Mouse (Mus musculus) spleen, adult 12 weeks (tissue): ENCODE data around the gene Trim59.

ENCODE experiments used
- DNase-seq: peaks from one replicate; pipeline ENCODE4 v3.0.0; 2022; ENCODE audit warnings: low spot score

Trim59 gene

DNA sequence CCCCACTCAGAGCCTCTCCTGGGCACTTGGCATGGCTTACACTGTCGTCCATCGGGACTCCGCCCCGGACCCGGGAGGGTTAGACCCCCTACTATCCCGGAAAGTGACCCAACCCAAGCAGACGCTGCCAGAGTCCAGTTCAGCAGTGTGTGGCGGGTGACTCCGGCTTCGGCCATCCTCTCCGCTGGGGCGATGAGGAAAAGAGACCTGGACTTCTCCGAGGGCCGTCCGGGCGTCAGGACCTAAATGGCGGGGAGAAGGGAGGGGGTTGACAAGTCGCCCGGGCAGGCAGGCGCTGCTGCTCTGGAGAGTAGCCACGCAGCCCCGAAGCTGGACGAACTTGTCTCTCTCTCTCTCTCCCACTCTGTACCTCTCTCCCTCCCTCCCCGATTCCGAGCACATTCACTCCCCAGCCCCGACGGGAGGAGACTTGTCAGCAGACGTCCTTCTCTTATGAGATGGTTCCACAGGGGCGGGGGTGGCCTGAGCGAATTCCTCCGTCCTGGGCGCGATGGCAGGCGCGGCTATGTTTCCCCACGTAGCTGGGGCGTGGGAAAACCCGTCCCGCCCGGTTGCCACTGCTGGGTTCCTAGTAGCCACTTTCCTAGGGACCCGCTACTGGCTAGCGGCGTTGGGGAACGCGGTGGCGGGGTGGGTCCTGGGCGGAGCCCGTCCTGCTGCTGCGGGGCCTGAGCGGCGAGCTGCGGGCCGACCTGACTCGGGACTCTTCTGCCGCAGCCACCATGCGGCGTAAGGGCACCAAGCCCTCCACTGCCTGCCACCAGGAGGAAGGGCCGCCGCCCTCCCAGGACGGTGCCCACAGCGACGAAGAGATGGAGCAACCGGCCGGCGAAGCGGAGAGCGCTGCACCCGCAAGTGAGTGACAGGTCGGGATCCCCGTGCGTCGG, 39.0 kb downstream of the Trim59 start:
- DNase-seq = peak; percentile 66

DNA sequence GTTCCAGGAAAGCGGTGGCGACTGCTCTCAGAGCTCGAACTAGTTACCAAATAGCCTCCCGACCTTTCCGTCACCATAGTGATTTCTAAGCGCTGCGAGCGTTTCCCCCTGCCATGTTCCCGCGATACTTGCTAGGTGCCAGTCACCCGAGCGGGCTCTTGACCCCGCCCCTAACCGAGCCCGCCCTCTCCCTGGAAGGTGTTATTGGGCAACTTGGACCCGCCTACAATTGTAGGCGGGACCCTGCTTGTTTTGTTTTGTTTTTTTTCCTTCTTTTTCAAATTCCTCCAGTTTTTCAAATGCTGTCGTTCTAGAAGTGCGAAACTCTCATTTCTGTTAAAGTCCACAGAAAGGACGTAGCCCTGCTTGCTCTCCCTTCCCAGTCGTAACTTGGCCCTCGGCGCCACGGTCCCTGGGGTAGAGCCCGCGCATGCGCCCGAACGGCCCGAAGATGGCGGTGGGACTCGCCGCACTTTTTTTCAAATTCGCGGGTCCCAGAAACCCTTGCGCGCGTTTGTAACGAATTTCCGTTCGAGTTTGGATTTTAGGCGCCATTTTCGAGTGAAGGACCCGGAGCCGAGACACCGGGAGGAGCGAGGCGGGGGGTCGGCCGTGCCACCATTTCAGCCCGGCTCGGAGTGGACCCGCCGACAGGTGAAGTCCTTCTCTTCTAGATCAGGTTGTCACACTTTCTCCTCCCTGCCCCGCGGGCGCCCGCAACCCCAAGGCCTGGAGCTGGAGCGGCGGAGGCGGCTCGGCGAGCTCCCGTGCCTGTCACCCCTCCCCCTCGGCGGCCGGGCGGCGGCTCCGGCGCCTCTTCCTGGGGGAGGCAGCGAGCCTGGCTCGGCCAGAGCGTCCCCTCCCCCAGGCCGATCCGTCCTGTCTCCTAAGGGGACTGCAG, 39.9 kb downstream of the Trim59 start, which contains the start of the genes Ift80 and Smc4:
TSS of gene Ift80 (minus strand) at position 134 of the 901 bp plus-strand sequence.
TSS of gene Smc4 (plus strand) at position 302 of the 901 bp plus-strand sequence.
- DNase-seq = peak; percentile 95

DNA sequence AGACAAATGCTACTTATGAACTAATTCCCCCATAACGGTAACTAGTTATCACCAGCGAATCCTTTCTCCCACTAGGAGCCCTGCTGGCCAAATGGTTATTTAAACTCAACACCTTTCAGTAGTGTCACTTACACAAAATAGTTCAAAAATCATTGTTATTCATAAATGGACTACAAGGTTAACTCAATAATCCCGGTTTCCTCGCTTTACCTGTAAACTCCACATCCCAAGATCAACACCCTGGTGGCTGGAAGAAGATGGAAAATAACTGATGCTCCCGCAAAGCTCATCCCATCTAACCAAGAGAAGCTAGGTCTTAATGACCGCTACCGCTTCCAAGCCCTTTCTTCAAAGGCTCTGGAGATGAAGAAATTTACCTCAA, 40.5 kb downstream of the Trim59 start:
- DNase-seq = no peak

DNA sequence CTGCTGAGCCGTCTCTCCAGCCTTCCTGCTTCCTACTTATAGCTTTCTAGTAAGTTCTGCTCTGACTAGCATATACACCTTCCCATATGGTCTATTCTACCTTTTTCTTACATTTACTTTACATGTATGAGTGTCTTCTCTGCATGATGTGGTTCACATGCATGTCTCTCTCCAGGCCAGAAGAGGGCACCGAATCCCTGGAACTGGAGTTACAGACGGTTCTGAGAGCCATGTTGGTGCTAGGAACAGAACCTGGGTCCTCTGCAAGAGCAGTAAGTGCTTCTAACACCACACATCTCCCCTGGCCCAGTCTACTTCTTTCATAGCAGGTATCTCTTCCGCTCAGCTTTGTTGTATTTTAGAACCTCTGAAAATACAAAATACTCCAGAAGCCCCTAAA, 41.8 kb downstream of the Trim59 start:
- DNase-seq = no peak

DNA sequence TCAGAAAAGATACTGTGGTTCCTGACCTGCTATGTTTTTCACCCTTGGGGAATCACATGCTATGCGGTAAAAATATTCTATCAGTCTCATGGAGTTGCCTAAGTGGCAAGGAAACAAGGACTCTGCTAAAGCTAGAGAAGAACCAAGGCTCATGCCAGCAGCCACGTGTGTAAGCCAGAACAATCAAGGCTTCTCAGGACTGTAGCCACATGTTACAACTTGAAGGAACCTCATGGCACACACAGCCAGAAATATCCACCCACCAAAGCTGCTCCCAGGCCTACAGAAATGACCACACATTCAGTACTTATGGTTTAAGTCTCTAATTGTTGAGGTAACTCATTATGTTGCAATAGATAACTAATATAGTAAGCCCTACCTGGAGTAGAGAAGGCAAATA, 58.0 kb downstream of the Trim59 start:
- no peak for DNase-seq
